Mouse (Mus musculus) liver, embryonic 11.5 days (tissue): ENCODE measurements around the gene 3110082I17Rik. TPM values are rescaled to one million over a fixed set of nuclear protein-coding genes. Genes with fewer than 3 reads are reported as not detected.

ENCODE experiments used
- ATAC-seq: fragments of 200-750 bp; cut with Nextera tagmentation; replicated peaks from 2 replicates; pipeline ENCODE4 v1.8.0; 2017; ENCODE audit warnings: moderate number of reproducible peaks, mild to moderate bottlenecking, moderate TSS enrichment, moderate library complexity; ENCODE audit not compliant: low FRiP score
- DNase-seq: peaks from one replicate; pipeline ENCODE4 v3.0.0-alpha.2; 2017; ENCODE audit warnings: low spot score
- H3K27ac ChIP-seq: fragments of 300-500 bp; sonication (generic); 2 replicates; pipeline ENCODE4 v1.5.1; 2014; ENCODE audit warnings: mild to moderate bottlenecking, low read depth, low read length, control low read depth
- H3K27me3 ChIP-seq: fragments of 300-500 bp; sonication (generic); replicated peaks from 2 replicates; pipeline ENCODE4 v1.6.1; 2014; ENCODE audit warnings: low read length, mixed read lengths; ENCODE audit not compliant: control insufficient read depth, insufficient read depth
- H3K36me3 ChIP-seq: fragments of 300-500 bp; sonication (generic); 2 replicates; pipeline ENCODE4 v1.6.1; 2014; ENCODE audit warnings: mild to moderate bottlenecking, low read length, moderate library complexity, mixed read lengths; ENCODE audit not compliant: control insufficient read depth, insufficient read depth
- H3K4me1 ChIP-seq: fragments of 300-500 bp; sonication (generic); replicated peaks from 2 replicates; pipeline ENCODE4 v1.6.1; 2014; ENCODE audit warnings: low read length, mixed read lengths; ENCODE audit not compliant: control insufficient read depth, insufficient read depth
- H3K4me2 ChIP-seq: fragments of 300-500 bp; sonication (generic); 2 replicates; pipeline ENCODE4 v1.6.1; 2014; ENCODE audit warnings: mild to moderate bottlenecking, control low read depth, moderate library complexity
- H3K4me3 ChIP-seq: fragments of 300-500 bp; sonication (generic); 2 replicates; pipeline ENCODE4 v1.5.1; 2014; ENCODE audit warnings: low read depth, low read length, control low read depth
- H3K9ac ChIP-seq: fragments of 300-500 bp; sonication (generic); 2 replicates; pipeline ENCODE4 v1.6.1; 2014; ENCODE audit warnings: low read depth, low read length, control low read depth
- H3K9me3 ChIP-seq: fragments of 300-500 bp; sonication (generic); 2 replicates; pipeline ENCODE4 v1.6.1; 2016; ENCODE audit warnings: low read length, inconsistent platforms, mixed read lengths; ENCODE audit not compliant: control insufficient read depth
- WGBS: fragments of 180-500 bp; shearing (Covaris S2); extraction: QIAGEN DNeasy Blood & Tissue Kit; methylation state at CpG from one replicate; pipeline ENCODE4 v1.1.7; 2014; 5-methylcytosine and 5-hydroxymethylcytosine counted together
- polyA plus RNA-seq: library from polyadenylated mRNA; unstranded; fragments of >200 nt; fragmentation: Nextera tagmentation; extraction: Ambion mirVana; gene quantifications from 2 replicates; pipeline ENCODE4 v1.2.1, GENCODE M21; 2014

3110082I17Rik gene
- polyA plus RNA-seq, 1 experiment from 2014 or later = 49.4 TPM

GRCm38 (mm10) chr5:139491348-139491747 is 31.0 kb upstream of the 3110082I17Rik start:
- Histone ChIP-seq H3K9ac (no peak overlapping the region), H3K4me3 (no peak overlapping the region), H3K27ac (no peak overlapping the region), H3K4me1 (no peaks in the 10 kb centered on the region), H3K4me2 (no peak overlapping the region), H3K36me3 (no peaks in the 10 kb centered on the region), H3K27me3 (peaks cover 14% of the 10 kb centered on the region), H3K9me3 (no peaks in the 10 kb centered on the region)
- DNase-seq (no peak), ATAC-seq (no peak)
- WGBS = 58% methylated on average over 8 of the region's 8 CpGs

DNA sequence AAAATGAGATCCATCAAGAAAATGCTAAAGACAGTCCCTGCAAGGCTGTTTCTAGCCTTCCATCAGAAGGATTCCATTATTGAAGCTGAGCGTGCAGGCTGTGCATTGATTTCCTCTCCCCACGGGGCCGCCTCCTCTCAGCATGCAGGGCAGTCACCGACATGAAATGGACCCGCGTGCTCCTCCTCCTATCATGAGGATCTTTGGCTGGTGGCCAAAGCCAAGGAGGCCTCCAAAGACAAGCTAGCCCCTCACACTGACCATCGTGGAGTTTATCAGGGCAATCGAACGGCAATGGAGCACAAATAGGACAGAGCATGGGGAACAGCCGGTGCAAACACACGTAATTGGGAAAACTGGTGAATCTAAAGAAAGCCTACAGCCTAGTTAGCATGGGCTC is 29.8 kb upstream of the 3110082I17Rik start:
- Histone ChIP-seq H3K36me3 (no peaks in the 10 kb centered on the region), H3K4me2 (no peak overlapping the region), H3K9me3 (no peaks in the 10 kb centered on the region), H3K4me3 (no peak overlapping the region), H3K27me3 (peaks cover 7% of the 10 kb centered on the region), H3K4me1 (no peaks in the 10 kb centered on the region), H3K27ac (no peak overlapping the region), H3K9ac (no peak overlapping the region)
- WGBS = 79% methylated on average over 11 of the region's 11 CpGs
- ATAC-seq (no peak), DNase-seq (no peak)

DNA sequence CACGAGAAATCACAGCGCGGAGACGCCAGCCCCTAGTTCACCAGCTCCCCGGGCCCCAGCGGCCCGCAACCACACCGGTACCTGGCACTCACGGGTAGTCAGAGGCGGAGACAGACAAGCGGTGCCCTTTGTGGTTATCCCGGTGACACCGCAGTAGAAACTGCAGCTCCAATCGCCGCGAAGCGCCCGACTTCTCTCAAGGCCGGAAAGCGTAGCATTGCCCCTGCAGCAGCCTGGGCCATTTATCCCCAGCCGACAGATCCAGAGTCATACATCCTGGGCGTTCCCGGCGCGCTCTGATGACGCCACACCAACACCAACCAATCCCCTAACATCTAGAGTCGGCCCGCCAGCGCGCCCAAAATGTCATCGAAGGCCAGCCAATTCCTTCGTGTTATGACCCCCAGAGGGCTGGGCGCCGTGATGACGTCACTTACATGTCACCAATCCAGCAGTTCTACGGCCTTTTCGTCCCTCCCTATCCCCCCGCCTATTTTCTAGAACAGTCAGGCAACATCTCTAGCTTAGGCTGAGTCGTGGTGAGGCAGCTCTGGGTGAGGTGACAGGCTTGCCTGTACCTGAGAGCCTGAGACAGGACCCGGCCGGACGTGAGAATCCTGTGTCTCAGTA is 24.0 kb upstream of the 3110082I17Rik start, which contains the start of gene Zfand2a:
Gene Zfand2a (minus strand): TSS at position 365 of the 630 bp plus-strand sequence.
- peaks cover 12% of the 10 kb centered on the region for H3K36me3 ChIP-seq
- H3K9ac ChIP-seq = peak within 1 kb of the TSS; percentile 89
- H3K27ac ChIP-seq = peak within 1 kb of the TSS; percentile 78
- no peaks in the 10 kb centered on the region for H3K9me3 ChIP-seq
- H3K4me1 ChIP-seq = peaks cover 6% of the 10 kb centered on the region
- H3K4me2 ChIP-seq = peak within 1 kb of the TSS; percentile 91
- peak within 1 kb of the TSS; percentile 98 for H3K4me3 ChIP-seq
- DNase-seq (peak; percentile 99), ATAC-seq (peak; percentile 97)
- WGBS = 1% methylated on average over 42 of the region's 42 CpGs
- no peaks in the 10 kb centered on the region for H3K27me3 ChIP-seq

- Histone ChIP-seq H3K9me3 (no peaks in the 10 kb centered on the region), H3K27ac (no peak overlapping the region), H3K4me2 (peak overlapping the region; percentile 91), H3K4me3 (peak overlapping the region; percentile 98), H3K9ac (peak overlapping the region; percentile 89), H3K4me1 (peaks cover 6% of the 10 kb centered on the region), H3K36me3 (peaks cover 13% of the 10 kb centered on the region), H3K27me3 (no peaks in the 10 kb centered on the region)
- 50% methylated on average over 14 of the region's 14 CpGs for WGBS
- no peak for DNase-seq
- no peak for ATAC-seq
Measured at GRCm38 (mm10) chr5:139483171-139483848, 23.0 kb upstream of the 3110082I17Rik start.

- H3K27me3 ChIP-seq = no peaks in the 10 kb centered on the region
- H3K4me3 ChIP-seq = no peak overlapping the region
- H3K36me3 ChIP-seq = peaks cover 26% of the 10 kb centered on the region
- H3K9me3 ChIP-seq = no peaks in the 10 kb centered on the region
- ATAC-seq = no peak
- peaks cover 6% of the 10 kb centered on the region for H3K4me1 ChIP-seq
- H3K4me2 ChIP-seq = no peak overlapping the region
- DNase-seq = no peak
- 85% methylated on average over 10 of the region's 10 CpGs for WGBS
- H3K9ac ChIP-seq = no peak overlapping the region
- H3K27ac ChIP-seq = no peak overlapping the region
Measured at GRCm38 (mm10) chr5:139480406-139480805, 20.1 kb upstream of the 3110082I17Rik start.

GRCm38 (mm10) chr5:139479088-139479487 is 18.8 kb upstream of the 3110082I17Rik start:
- no peak overlapping the region for H3K27ac ChIP-seq

GRCm38 (mm10) chr5:139474741-139475140 is 14.4 kb upstream of the 3110082I17Rik start:
- H3K4me3 ChIP-seq = no peak overlapping the region
- H3K27me3 ChIP-seq = no peaks in the 10 kb centered on the region
- H3K4me1 ChIP-seq = no peaks in the 10 kb centered on the region
- DNase-seq (no peak), ATAC-seq (no peak)
- peaks cover 42% of the 10 kb centered on the region for H3K36me3 ChIP-seq
- WGBS = 93% methylated on average over 9 of the region's 9 CpGs
- H3K4me2 ChIP-seq = no peak overlapping the region
- H3K9ac ChIP-seq = no peak overlapping the region
- no peaks in the 10 kb centered on the region for H3K9me3 ChIP-seq
- no peak overlapping the region for H3K27ac ChIP-seq

More at GRCm38 (mm10) chr5:139479088-139479487, 18.8 kb upstream of the 3110082I17Rik start:
- peaks cover 34% of the 10 kb centered on the region for H3K36me3 ChIP-seq
- H3K4me2 ChIP-seq = no peak overlapping the region
- ATAC-seq (no peak), DNase-seq (no peak)
- 84% methylated on average over 8 of the region's 8 CpGs for WGBS
- H3K27me3 ChIP-seq = no peaks in the 10 kb centered on the region
- peaks cover 6% of the 10 kb centered on the region for H3K4me1 ChIP-seq
- H3K9ac ChIP-seq = no peak overlapping the region
- H3K4me3 ChIP-seq = no peak overlapping the region
- H3K9me3 ChIP-seq = no peaks in the 10 kb centered on the region

DNA sequence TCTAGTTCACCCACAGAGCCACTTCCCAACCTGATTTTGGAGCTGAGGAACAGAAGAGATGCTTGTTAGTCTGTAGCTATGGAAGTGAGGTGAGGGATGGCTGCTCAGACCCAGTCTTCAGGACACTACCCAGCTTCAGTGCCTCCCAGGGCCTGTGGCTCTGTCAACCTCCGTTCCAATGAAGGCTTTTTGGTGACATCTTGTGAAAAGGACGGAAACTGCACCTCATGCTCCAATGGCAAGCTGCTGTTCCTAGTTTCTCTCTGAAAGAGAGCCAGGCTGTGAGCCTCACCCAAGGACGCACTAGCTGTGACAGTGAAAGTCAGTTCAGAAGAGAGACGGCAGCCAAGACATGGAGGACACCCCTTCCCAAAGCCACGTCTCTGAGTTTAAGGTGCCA is 7.7 kb upstream of the 3110082I17Rik start:
- 53% methylated on average over 5 of the region's 5 CpGs for WGBS
- H3K4me3 ChIP-seq = no peak overlapping the region
- ATAC-seq = no peak

GRCm38 (mm10) chr5:139466801-139467200 is 6.5 kb upstream of the 3110082I17Rik start:
- H3K4me2 ChIP-seq = no peak overlapping the region
- H3K27ac ChIP-seq = no peak overlapping the region
- no peaks in the 10 kb centered on the region for H3K4me1 ChIP-seq
- no peaks in the 10 kb centered on the region for H3K9me3 ChIP-seq
- ATAC-seq = no peak
- no peak overlapping the region for H3K9ac ChIP-seq
- no peak overlapping the region for H3K4me3 ChIP-seq
- DNase-seq = no peak
- no peaks in the 10 kb centered on the region for H3K27me3 ChIP-seq
- WGBS = 64% methylated on average over 4 of the region's 4 CpGs
- peaks cover 4% of the 10 kb centered on the region; the same call in 1 of the 2 replicates for H3K36me3 ChIP-seq

More for the DNA sequence above, 7.7 kb upstream of the 3110082I17Rik start:
- Histone ChIP-seq H3K4me2 (no peak overlapping the region), H3K36me3 (peaks cover 16% of the 10 kb centered on the region), H3K27ac (no peak overlapping the region), H3K4me1 (no peaks in the 10 kb centered on the region), H3K27me3 (no peaks in the 10 kb centered on the region), H3K9me3 (no peaks in the 10 kb centered on the region), H3K9ac (no peak overlapping the region)
- no peak for DNase-seq
